In the genomic region with DNA sequence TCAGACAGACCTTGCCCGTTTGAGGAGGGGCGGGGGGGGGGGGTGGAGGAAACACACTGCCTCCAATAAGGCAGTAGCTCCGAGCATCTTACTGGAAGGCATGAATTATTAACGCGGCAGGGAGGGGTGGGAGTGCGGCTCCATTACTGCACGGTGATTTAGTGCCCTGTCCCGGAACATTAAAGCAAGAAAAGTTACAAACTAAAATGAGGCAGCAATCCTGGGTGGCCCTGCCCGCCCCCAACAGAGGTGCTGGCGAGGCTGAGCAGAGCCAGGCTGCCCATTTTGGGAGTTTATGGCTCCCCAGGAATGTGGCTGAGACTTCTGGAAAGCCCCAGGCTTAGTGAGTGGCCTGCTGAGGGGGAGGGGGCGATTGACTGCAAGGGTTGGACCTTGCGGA, we compare ENCODE assay signal across 16 mouse cellular contexts. TPM values are rescaled to one million over a fixed set of nuclear protein-coding genes. Genes with fewer than 3 reads are reported as not detected.
DNase-seq lines count a peak whose midpoint lies in the region; ATAC-seq and TF ChIP-seq lines count a peak whose summit lies in the region.
"Had no signal": no experiment of that assay in that cellular context is flagged by ENCODE, and none has a peak within 500 bp of the region (broad histone marks: within the 10 kb centered on the region; RNA-seq: fewer than 3 reads in every experiment).

No protein-coding gene starts in this region.

- no peak overlapping the region for H3K9ac ChIP-seq in kidney, embryonic 14.5 days (ENCODE audit: low read depth, low read length)
- H3K9ac ChIP-seq in limb, embryonic 13.5 days = no peak overlapping the region

- TF ChIP-seq CTCF in E14TG2a.4 (conservative IDR thresholded peaks at IDR 0.05; ENCODE audit: low read length) = no peak

- 0 out of 2 replicates have a peak overlapping the region, but pooled peaks have one; percentile 29 for H3K4me3 ChIP-seq in E14TG2a.4 (replicated peaks; ENCODE audit: low read length)
- H3K4me3 ChIP-seq in kidney, embryonic 14.5 days (ENCODE audit: low read length) = no peak overlapping the region
- H3K4me3 ChIP-seq in limb, embryonic 13.5 days = no peak overlapping the region
- H3K4me3 ChIP-seq: left cerebral cortex, adult 2 months; myocyte had no signal

- H3K4me1 ChIP-seq in E14TG2a.4 (replicated peaks; ENCODE audit: low read depth, low read length) = peaks cover 84% of the 10 kb centered on the region
- peaks cover 44% of the 10 kb centered on the region for H3K4me1 ChIP-seq in kidney, embryonic 14.5 days (ENCODE audit: control insufficient read depth, insufficient read depth, low read length)
- peaks cover 57% of the 10 kb centered on the region for H3K4me1 ChIP-seq in limb, embryonic 13.5 days

- H3K27ac ChIP-seq in kidney, embryonic 14.5 days (ENCODE audit: low read depth, low read length) = peak overlapping the region; percentile 56; the same call in 1 of the 2 replicates
- no peak overlapping the region for H3K27ac ChIP-seq in limb, embryonic 13.5 days
- H3K27ac ChIP-seq: left cerebral cortex, adult 2 months had no signal

- DNase-seq in embryo, embryonic 10 days (ENCODE audit: low spot score) = peak; percentile 48
- DNase-seq in embryo, embryonic 9.5 days (ENCODE audit: extremely low spot score) = no peak
- no peak for DNase-seq in layer of hippocampus, postnatal 36 days
- DNase-seq: cerebellum, adult 18-20 months; gastrocnemius, postnatal 25 days; right cerebral cortex, adult 18-20 months; thymus, postnatal 4 days had no signal

- 14% methylated on average over 12 of the region's 12 CpGs for WGBS in kidney, embryonic 14.5 days
- WGBS in limb, embryonic 13.5 days = 11% methylated on average over 12 of the region's 12 CpGs

- no peak overlapping the region for H3K4me2 ChIP-seq in kidney, embryonic 14.5 days (replicated peaks; ENCODE audit: low read depth, low read length)
- no peak overlapping the region; the same call in 1 of the 2 replicates for H3K4me2 ChIP-seq in limb, embryonic 13.5 days (replicated peaks)

- peaks cover 60% of the 10 kb centered on the region for H3K36me3 ChIP-seq in E14TG2a.4 (ENCODE audit: insufficient read depth, low read length)
- H3K36me3 ChIP-seq in kidney, embryonic 14.5 days (ENCODE audit: control insufficient read depth, insufficient read depth, low read length) = peaks cover 33% of the 10 kb centered on the region
- peaks cover 62% of the 10 kb centered on the region for H3K36me3 ChIP-seq in limb, embryonic 13.5 days

- H3K27me3 ChIP-seq in E14TG2a.4 (ENCODE audit: insufficient read depth, low read length) = no peaks in the 10 kb centered on the region
- H3K27me3 ChIP-seq in kidney, embryonic 14.5 days (ENCODE audit: control insufficient read depth, insufficient read depth, low read length) = no peaks in the 10 kb centered on the region
- no peaks in the 10 kb centered on the region for H3K27me3 ChIP-seq in limb, embryonic 13.5 days

- peak; percentile 65 for ATAC-seq in kidney, embryonic 14.5 days (ENCODE audit: low FRiP score, low TSS enrichment)
- peak; percentile 68 for ATAC-seq in limb, embryonic 13.5 days (ENCODE audit: low FRiP score, low read depth)
- ATAC-seq in erythroblast, adult 5-6 weeks (replicated peaks; ENCODE audit: low FRiP score, poor library complexity, severe bottlenecking) = no peak
- ATAC-seq in erythroid progenitor cell, adult 5-6 weeks (replicated peaks; ENCODE audit: low FRiP score, poor library complexity, severe bottlenecking) = no peak
- ATAC-seq: forebrain, embryonic 14.5 days had no signal

- H3K9me3 ChIP-seq in E14TG2a.4 (ENCODE audit: low read length) = no peaks in the 10 kb centered on the region
- H3K9me3 ChIP-seq in kidney, embryonic 14.5 days (ENCODE audit: control insufficient read depth, low read length) = no peaks in the 10 kb centered on the region
- H3K9me3 ChIP-seq in limb, embryonic 13.5 days = no peaks in the 10 kb centered on the region

RNA-seq across cellular contexts. Expression of gene Ccdc102a, which starts 14.2 kb away (rescaled TPM):
- 24.2 and 29.4 TPM in 2 replicates for polyA plus RNA-seq in kidney, embryonic 14.5 days (2014; fragmentation: Nextera tagmentation; extraction: Ambion mirVana)
- 46.3 and 46.6 TPM in 2 replicates for polyA plus RNA-seq in limb, embryonic 13.5 days (2015; fragmentation: Nextera tagmentation; extraction: Ambion mirVana)
- total RNA-seq in erythroblast, adult 5-6 weeks (2015; ENCODE audit: low replicate concordance) = not detected in 2 replicates
- total RNA-seq in erythroblast, adult 5-6 weeks (2017; ENCODE audit: low replicate concordance) = 1.3 and 1.4 TPM in 2 replicates
- total RNA-seq in layer of hippocampus, postnatal 36 days (2021) = 1 to 10 TPM; 1.1 to 2.1 TPM
- not detected in 2 replicates for total RNA-seq in erythroid progenitor cell, adult 5-6 weeks (2015; ENCODE audit: low replicate concordance)
- total RNA-seq in erythroid progenitor cell, adult 5-6 weeks (2017; ENCODE audit: low replicate concordance) = 0.15 and 0.51 TPM in 2 replicates

RNA-seq across cellular contexts. Expression of gene Adgrg5, which starts 19.8 kb away (rescaled TPM):
- polyA plus RNA-seq in kidney, embryonic 14.5 days (2014; fragmentation: Nextera tagmentation; extraction: Ambion mirVana) = not detected in 2 replicates
- 0.10 and 0.13 TPM in 2 replicates for polyA plus RNA-seq in limb, embryonic 13.5 days (2015; fragmentation: Nextera tagmentation; extraction: Ambion mirVana)
- 0.19 and 1.0 TPM in 2 replicates for total RNA-seq in erythroblast, adult 5-6 weeks (2015; ENCODE audit: low replicate concordance)
- total RNA-seq in erythroblast, adult 5-6 weeks (2017; ENCODE audit: low replicate concordance) = 0.85 TPM in 1 of 2 replicates, not detected in the other
- total RNA-seq in layer of hippocampus, postnatal 36 days (2021) = not detected
- not detected in 2 replicates for total RNA-seq in erythroid progenitor cell, adult 5-6 weeks (2015; ENCODE audit: low replicate concordance)
- 0.39 TPM in 1 of 2 replicates, not detected in the other for total RNA-seq in erythroid progenitor cell, adult 5-6 weeks (2017; ENCODE audit: low replicate concordance)
- total RNA-seq: gastrocnemius, postnatal 25 days; left cerebral cortex, adult 2 months had no signal
- polyA plus RNA-seq: embryonic facial prominence, embryonic 11.5 days; forebrain, embryonic 14.5 days; myocyte had no signal

RNA-seq across cellular contexts. Expression of gene Dok4, which starts 27.6 kb away (rescaled TPM):
- 14.6 and 20.6 TPM in 2 replicates for polyA plus RNA-seq in kidney, embryonic 14.5 days (2014; fragmentation: Nextera tagmentation; extraction: Ambion mirVana)
- 21.4 and 21.7 TPM in 2 replicates for polyA plus RNA-seq in limb, embryonic 13.5 days (2015; fragmentation: Nextera tagmentation; extraction: Ambion mirVana)
- total RNA-seq in erythroblast, adult 5-6 weeks (2015; ENCODE audit: low replicate concordance) = 1.2 and 1.5 TPM in 2 replicates
- 4.0 and 6.0 TPM in 2 replicates for total RNA-seq in erythroblast, adult 5-6 weeks (2017; ENCODE audit: low replicate concordance)
- total RNA-seq in layer of hippocampus, postnatal 36 days (2021) = 10 to 100 TPM; 27.4 to 27.6 TPM
- total RNA-seq in erythroid progenitor cell, adult 5-6 weeks (2015; ENCODE audit: low replicate concordance) = 12.2 and 13.0 TPM in 2 replicates
- total RNA-seq in erythroid progenitor cell, adult 5-6 weeks (2017; ENCODE audit: low replicate concordance) = 11.0 and 12.8 TPM in 2 replicates

RNA-seq across cellular contexts. Expression of gene Polr2c, which starts 46.5 kb away (rescaled TPM):
- 183 and 185 TPM in 2 replicates for polyA plus RNA-seq in kidney, embryonic 14.5 days (2014; fragmentation: Nextera tagmentation; extraction: Ambion mirVana)
- 145 and 149 TPM in 2 replicates for polyA plus RNA-seq in limb, embryonic 13.5 days (2015; fragmentation: Nextera tagmentation; extraction: Ambion mirVana)
- total RNA-seq in erythroblast, adult 5-6 weeks (2015; ENCODE audit: low replicate concordance) = 29.8 and 37.4 TPM in 2 replicates
- 26.9 and 36.0 TPM in 2 replicates for total RNA-seq in erythroblast, adult 5-6 weeks (2017; ENCODE audit: low replicate concordance)
- 10 to 100 TPM; 62.4 to 71.5 TPM for total RNA-seq in layer of hippocampus, postnatal 36 days (2021)
- 34.0 and 42.2 TPM in 2 replicates for total RNA-seq in erythroid progenitor cell, adult 5-6 weeks (2015; ENCODE audit: low replicate concordance)
- total RNA-seq in erythroid progenitor cell, adult 5-6 weeks (2017; ENCODE audit: low replicate concordance) = 17.5 and 40.3 TPM in 2 replicates

Comparison
In these comparisons a context has a peak if more than half of its experiments do, and no peak if none do; other contexts are left out.
1. ATAC-seq: peak in kidney, embryonic 14.5 days (single experiment) and limb, embryonic 13.5 days (single experiment); none in erythroblast, adult 5-6 weeks (single experiment) and erythroid progenitor cell, adult 5-6 weeks (single experiment).